Mouse (Mus musculus): Measurements from ENCODE around the gene Mrps17. TPM values are rescaled to one million over a fixed set of nuclear protein-coding genes. Genes with fewer than 3 reads are reported as not detected.
A peak's percentile ranks its signal among the peaks of the same experiment; 100 is the strongest.
"Not testable (repeated sequence)": the region's sequence is repeated elsewhere in the genome, so short reads cannot be mapped to it uniquely, and the experiment has no call there.

Gene Mrps17
- polyA plus RNA-seq (2016; fragmentation: Nextera tagmentation; extraction: Ambion mirVana) = 156 and 171 TPM in 2 replicates

DNA sequence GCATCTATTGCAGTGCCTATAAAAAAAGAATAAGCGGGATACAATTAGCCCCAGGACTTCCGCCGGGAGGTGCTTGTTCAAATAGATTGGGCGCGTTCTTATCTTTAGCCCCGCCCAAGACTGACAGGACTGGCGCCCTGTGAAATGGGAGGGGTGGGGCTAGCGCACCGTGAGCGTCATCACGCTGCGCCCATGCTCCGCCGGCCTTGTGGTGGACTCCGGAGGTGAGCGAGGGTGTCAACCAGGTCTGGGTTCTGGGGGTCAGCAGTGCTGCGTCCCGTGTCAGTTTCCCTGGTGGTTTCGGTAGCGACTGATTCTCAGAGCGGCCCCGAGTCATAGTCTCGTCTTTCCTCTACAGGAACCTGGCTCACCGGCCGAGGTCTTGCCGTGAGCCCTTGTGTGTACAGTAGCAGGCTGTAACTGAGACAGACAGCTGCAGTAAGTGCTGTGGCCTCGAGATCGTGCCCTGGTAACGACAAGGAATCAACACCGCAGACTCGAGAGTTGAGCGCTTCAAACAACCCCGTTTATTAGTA, at the start of gene Mrps17:
Gene Mrps17 (plus strand): TSS at position 172 of the 536 bp plus-strand sequence.
- peak; percentile 97 for ATAC-seq (ENCODE audit: low FRiP score, low read depth)
- WGBS = under 1% methylated on average over 33 of the region's 33 CpGs
- H3K9ac ChIP-seq (replicated peaks) = peak within 1 kb of the TSS; percentile 82
- peak within 1 kb of the TSS; percentile 69 for H3K4me2 ChIP-seq (replicated peaks)
- peaks cover 32% of the 10 kb centered on the region for H3K36me3 ChIP-seq
- 0 out of 2 replicates have a peak, but pooled peaks cover under 1% of the 10 kb centered on the region for H3K27me3 ChIP-seq
- H3K27ac ChIP-seq (replicated peaks) = no peak within 1 kb of the TSS
- peaks cover 9% of the 10 kb centered on the region for H3K4me1 ChIP-seq
- H3K4me3 ChIP-seq = peak within 1 kb of the TSS; percentile 81
- no peaks in the 10 kb centered on the region for H3K9me3 ChIP-seq

DNA sequence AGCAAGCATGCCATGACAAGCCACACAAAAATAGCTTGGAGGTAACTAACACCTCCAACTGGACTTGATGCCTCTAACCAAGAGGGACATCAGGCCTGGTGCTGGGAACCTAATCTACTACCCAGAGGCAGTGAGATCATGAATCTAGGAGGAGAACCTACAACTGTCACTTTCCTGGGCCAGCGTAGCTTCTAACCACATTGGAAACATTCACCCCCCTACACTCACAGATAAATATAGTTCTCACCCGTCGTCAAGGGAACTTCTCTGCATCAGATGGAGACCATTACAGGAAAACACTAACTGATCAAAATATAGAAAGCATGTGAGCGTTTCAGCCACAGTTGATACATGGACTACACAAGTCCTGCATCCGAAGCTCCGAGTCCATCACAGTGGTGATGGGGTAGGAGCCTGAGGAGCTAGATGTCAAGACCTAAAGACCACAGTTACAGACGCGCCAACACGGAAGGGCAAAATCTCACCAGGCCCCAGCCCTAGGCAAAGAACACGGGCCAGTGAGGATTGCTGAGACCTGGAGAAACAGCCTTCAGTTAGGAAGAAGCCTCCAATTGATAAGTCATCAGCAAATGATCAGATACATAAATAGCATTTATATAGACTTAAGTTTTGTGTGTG, 48.9 kb upstream of the Mrps17 start:
- no peaks in the 10 kb centered on the region for H3K9me3 ChIP-seq
- WGBS = 94% methylated on average over 10 of the region's 10 CpGs
- no peak overlapping the region for H3K4me2 ChIP-seq (replicated peaks)
- no peaks in the 10 kb centered on the region for H3K36me3 ChIP-seq
- no peak overlapping the region for H3K9ac ChIP-seq (replicated peaks)
- no peak for ATAC-seq (ENCODE audit: low FRiP score, low read depth)
- H3K4me1 ChIP-seq = peaks cover 12% of the 10 kb centered on the region
- no peak overlapping the region for H3K4me3 ChIP-seq
- no peaks in the 10 kb centered on the region for H3K27me3 ChIP-seq
- no peak overlapping the region for H3K27ac ChIP-seq (replicated peaks)

DNA sequence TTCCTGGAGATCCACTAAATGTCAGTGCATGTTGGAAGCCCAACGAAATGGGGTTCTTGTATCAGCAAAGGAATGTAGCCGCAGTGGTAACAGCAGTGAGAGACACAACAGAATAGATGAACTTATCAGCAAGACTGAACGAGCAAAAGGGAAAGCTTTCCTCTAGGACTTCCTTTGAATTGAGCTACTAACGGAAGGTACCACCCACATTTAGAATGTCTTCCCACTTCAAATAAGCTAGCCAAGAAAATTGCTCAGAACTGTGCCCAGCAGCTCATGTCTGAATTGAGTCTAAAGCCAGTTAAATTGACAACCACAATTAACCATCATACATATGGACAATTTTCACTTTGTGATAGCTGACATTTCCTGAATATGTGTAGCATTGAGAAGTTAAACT, 47.4 kb upstream of the Mrps17 start:
- H3K27me3 ChIP-seq = no peaks in the 10 kb centered on the region
- no peak for ATAC-seq (ENCODE audit: low FRiP score, low read depth)
- no peak overlapping the region for H3K4me3 ChIP-seq
- H3K36me3 ChIP-seq = no peaks in the 10 kb centered on the region
- no peak overlapping the region for H3K9ac ChIP-seq (replicated peaks)
- no peaks in the 10 kb centered on the region for H3K9me3 ChIP-seq
- no peak overlapping the region for H3K4me2 ChIP-seq (replicated peaks)
- 89% methylated on average over 4 of the region's 4 CpGs for WGBS
- H3K4me1 ChIP-seq = peaks cover 12% of the 10 kb centered on the region
- no peak overlapping the region for H3K27ac ChIP-seq (replicated peaks)

DNA sequence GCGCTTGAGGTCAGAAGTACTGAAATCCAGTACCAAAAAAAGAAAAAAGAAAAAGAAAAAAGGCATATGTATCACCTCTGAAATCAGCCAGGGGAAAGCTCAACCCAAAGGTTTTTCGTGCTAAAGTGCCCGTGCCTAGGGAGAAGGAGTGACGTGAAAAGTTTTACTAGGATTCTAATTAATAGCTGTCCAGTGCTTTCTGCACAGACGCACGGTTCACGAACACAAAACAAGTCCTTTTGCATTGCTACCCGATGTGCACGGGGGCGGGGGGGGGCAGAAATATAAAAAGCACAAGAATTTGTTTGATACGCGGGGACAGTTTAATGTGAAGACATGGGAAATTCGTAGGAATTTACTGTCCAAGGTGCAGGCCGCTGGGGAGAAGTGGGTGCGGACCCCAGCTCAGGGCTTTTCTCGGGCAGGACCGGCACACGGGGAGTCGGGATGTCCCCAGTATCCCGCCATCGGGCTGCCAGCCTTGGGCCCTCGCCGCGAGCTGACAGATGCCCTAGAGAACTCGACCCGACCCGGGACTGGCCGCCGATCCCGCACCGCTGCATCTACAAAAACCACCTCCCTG, 45.8 kb upstream of the Mrps17 start:
- Histone ChIP-seq H3K4me1 (peaks cover 12% of the 10 kb centered on the region), H3K27ac (replicated peaks) (0 out of 2 replicates have a peak overlapping the region, but pooled peaks have one; percentile 46), H3K27me3 (no peaks in the 10 kb centered on the region), H3K4me2 (replicated peaks) (peak overlapping the region; percentile 75), H3K9ac (replicated peaks) (peak overlapping the region; percentile 84), H3K4me3 (peak overlapping the region; percentile 88), H3K9me3 (0 out of 2 replicates have a peak, but pooled peaks cover 10% of the 10 kb centered on the region), H3K36me3 (no peaks in the 10 kb centered on the region)
- WGBS = 1% methylated on average over 31 of the region's 31 CpGs
- peak; percentile 60; the same call in 1 of the 2 replicates for ATAC-seq (ENCODE audit: low FRiP score, low read depth)

DNA sequence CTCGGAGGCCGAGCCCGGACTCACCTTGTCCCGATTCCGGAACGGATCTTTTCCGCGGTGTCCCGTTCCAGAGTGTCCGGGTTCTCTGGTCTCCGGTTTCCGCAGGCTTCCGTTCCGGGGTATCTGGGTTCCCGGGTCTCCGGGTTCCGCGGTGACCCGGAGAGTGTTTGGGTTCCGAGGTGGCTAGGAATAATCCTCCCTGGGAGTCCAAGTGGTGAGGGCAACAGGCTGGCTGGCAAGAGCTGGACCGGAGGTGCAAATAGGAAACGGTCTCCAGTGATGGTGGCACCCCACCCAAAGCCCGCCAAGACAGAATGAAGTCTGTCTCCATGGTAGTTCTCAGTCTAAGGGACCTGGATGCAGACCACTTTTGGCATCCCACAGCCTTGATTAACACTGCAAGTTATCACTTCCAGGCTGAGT, 45.2 kb upstream of the Mrps17 start, which contains the start of gene Zfp11:
Gene Zfp11 (minus strand): TSS at position 64 of the 423 bp plus-strand sequence.
- peak; percentile 63 for ATAC-seq (ENCODE audit: low FRiP score, low read depth)
- peaks cover 15% of the 10 kb centered on the region; the same call in 1 of the 2 replicates for H3K9me3 ChIP-seq
- 0 out of 2 replicates have a peak within 1 kb of the TSS, but pooled peaks have one; percentile 46 for H3K27ac ChIP-seq (replicated peaks)
- H3K4me1 ChIP-seq = peaks cover 12% of the 10 kb centered on the region
- peak within 1 kb of the TSS; percentile 84 for H3K9ac ChIP-seq (replicated peaks)
- no peaks in the 10 kb centered on the region for H3K36me3 ChIP-seq
- H3K4me2 ChIP-seq (replicated peaks) = peak within 1 kb of the TSS; percentile 75
- H3K4me3 ChIP-seq = peak within 1 kb of the TSS; percentile 88
- H3K27me3 ChIP-seq = no peaks in the 10 kb centered on the region
- 2% methylated on average over 23 of the region's 23 CpGs for WGBS

DNA sequence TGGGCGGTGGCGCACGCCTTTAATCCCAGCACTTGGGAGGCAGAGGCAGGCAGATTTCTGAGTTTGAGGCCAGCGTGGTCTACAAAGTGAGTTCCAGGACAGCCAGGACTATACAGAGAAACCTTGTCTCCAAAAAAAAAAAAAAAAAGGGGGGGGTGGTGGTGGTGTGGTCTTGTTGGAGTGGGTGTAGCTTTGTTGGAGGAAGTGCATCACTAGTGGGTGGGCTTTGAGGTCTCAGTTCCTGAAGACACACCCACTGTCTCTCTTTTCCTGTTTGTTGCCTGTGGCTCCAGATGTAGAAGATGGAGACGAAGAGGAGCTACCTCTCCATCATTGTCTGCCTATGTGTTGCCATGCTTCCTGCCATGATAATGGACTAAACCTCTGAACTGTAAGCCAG, 30.2 kb upstream of the Mrps17 start:
- not testable (repeated sequence) for H3K9ac ChIP-seq (replicated peaks); H3K4me2 ChIP-seq (replicated peaks); H3K4me3 ChIP-seq; H3K27me3 ChIP-seq; H3K36me3 ChIP-seq; H3K9me3 ChIP-seq; H3K4me1 ChIP-seq; ATAC-seq (ENCODE audit: low FRiP score, low read depth); H3K27ac ChIP-seq (replicated peaks)
- 96% methylated on average over 5 of the region's 5 CpGs for WGBS

DNA sequence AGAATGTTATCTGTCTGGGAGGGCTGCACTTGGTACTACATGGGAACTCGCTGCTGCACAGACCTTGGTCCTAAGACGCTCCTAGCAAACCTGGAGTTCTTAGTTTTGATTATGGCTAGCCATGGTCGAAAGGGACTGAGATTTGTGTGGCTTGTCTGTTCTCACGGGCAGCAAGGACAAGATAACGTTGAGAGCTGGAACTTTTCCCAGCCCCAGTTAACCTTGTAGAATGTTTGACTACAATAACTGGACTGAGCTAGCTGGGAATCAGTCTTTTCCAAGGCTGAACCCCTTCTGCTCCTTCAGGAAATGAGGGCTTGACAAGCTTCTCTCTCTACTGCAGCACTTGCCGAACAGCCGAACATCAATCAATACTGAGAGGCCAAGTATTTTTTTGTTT, 27.7 kb upstream of the Mrps17 start:
- no peak for ATAC-seq (ENCODE audit: low FRiP score, low read depth)
- no peaks in the 10 kb centered on the region for H3K9me3 ChIP-seq
- no peak overlapping the region for H3K9ac ChIP-seq (replicated peaks)
- no peak overlapping the region for H3K27ac ChIP-seq (replicated peaks)
- H3K36me3 ChIP-seq = no peaks in the 10 kb centered on the region
- H3K4me3 ChIP-seq = no peak overlapping the region
- H3K27me3 ChIP-seq = no peaks in the 10 kb centered on the region
- no peak overlapping the region for H3K4me2 ChIP-seq (replicated peaks)
- H3K4me1 ChIP-seq = no peaks in the 10 kb centered on the region
- WGBS = 88% methylated on average over 7 of the region's 7 CpGs

DNA sequence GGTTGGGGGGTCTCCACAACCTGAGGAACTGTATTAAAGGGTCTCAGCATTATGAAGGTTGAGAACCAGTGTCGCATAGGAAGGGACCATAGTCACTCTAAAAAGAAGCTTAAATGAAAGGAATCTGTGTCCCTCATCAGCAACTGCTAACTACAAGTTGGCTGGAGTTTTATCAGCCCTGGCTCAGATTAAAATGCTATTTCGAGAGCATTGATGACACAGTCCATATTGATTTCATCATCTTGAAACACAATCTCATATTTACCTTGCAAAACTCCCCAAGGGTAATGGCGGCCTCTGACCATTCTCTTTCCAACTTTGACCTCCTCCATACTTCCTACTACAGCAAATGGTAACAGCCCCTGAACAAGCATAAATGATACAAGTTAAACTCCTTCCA, 24.8 kb upstream of the Mrps17 start:
- Histone ChIP-seq H3K9me3 (no peaks in the 10 kb centered on the region), H3K4me3 (no peak overlapping the region), H3K27me3 (no peaks in the 10 kb centered on the region), H3K27ac (replicated peaks) (no peak overlapping the region), H3K36me3 (no peaks in the 10 kb centered on the region), H3K9ac (replicated peaks) (no peak overlapping the region), H3K4me1 (no peaks in the 10 kb centered on the region), H3K4me2 (replicated peaks) (no peak overlapping the region)
- 87% methylated on average over 3 of the region's 3 CpGs for WGBS
- no peak for ATAC-seq (ENCODE audit: low FRiP score, low read depth)

DNA sequence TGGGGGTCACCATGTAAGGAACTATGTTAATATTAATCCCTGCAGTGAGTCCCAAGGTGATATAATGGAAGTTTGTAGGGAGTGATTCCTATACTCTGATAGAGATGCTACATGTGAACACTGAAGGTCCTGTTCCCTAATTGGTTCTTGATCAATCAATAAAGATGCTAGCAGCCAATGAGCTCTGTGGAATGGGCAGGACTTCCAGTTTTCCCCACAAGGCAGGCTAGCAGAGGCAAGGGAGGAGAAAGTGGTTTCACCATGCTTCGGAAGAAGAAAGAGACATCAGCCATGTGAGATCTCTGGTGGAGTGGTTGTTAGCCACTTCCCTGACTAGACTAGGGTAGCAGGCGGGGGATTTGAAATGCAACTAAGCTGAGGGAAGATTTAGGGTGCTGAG, 14.8 kb upstream of the Mrps17 start:
- no peaks in the 10 kb centered on the region for H3K27me3 ChIP-seq
- no peak overlapping the region for H3K27ac ChIP-seq (replicated peaks)
- no peak for ATAC-seq (ENCODE audit: low FRiP score, low read depth)
- no peak overlapping the region for H3K9ac ChIP-seq (replicated peaks)
- H3K4me3 ChIP-seq = no peak overlapping the region
- H3K9me3 ChIP-seq = no peaks in the 10 kb centered on the region
- no peak overlapping the region for H3K4me2 ChIP-seq (replicated peaks)
- H3K36me3 ChIP-seq = no peaks in the 10 kb centered on the region
- 36% methylated on average over 2 of the region's 2 CpGs for WGBS
- no peaks in the 10 kb centered on the region for H3K4me1 ChIP-seq

DNA sequence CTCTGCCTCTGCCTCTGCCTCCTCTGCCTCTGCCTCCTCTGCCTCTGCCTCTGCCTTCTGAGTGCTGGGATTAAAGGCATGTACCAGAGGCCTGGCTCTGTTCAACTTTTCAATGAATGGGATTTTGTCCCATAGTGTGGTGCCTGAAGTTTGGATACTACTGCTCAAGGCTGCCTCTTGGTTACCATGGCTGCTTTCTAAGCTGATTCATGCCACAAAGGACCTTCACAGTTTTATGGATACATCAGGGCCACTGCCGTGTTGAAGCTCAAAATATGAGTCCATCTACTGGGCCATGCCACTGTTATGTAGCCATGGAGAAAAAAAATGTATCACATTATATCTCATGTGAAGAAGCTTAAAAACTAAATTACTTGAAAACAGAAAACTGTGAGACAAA, 13.6 kb upstream of the Mrps17 start:
- no peak overlapping the region for H3K27ac ChIP-seq (replicated peaks)
- H3K4me1 ChIP-seq = no peaks in the 10 kb centered on the region
- no peak overlapping the region for H3K4me2 ChIP-seq (replicated peaks)
- no peaks in the 10 kb centered on the region for H3K27me3 ChIP-seq
- no peak overlapping the region for H3K4me3 ChIP-seq
- 76% methylated on average over 1 of the region's 1 CpGs for WGBS
- H3K9me3 ChIP-seq = no peaks in the 10 kb centered on the region
- ATAC-seq (ENCODE audit: low FRiP score, low read depth) = no peak
- H3K36me3 ChIP-seq = no peaks in the 10 kb centered on the region
- H3K9ac ChIP-seq (replicated peaks) = no peak overlapping the region

DNA sequence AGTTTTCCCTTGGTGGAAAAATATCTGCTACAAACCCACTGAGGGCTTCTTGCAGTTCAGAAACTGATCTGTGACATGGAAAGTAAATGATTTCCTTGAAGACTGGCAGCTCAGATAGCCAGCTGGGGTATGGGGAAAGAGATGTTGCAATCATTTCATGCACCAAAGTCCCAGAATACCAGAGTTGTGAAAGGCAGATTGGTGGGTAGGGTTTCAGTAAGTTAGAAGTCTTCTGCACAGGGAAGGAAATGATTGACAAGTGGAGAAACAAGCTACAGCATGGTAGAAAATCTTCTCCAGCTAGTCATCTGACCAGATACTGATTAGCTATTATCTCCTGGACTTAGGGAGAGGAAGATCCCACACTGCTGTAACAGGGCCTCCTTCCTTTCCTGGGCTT, 11.9 kb upstream of the Mrps17 start:
- Histone ChIP-seq H3K36me3 (no peaks in the 10 kb centered on the region), H3K9ac (replicated peaks) (no peak overlapping the region), H3K4me1 (no peaks in the 10 kb centered on the region), H3K9me3 (no peaks in the 10 kb centered on the region), H3K4me2 (replicated peaks) (no peak overlapping the region), H3K4me3 (no peak overlapping the region), H3K27ac (replicated peaks) (no peak overlapping the region), H3K27me3 (no peaks in the 10 kb centered on the region)
- ATAC-seq (ENCODE audit: low FRiP score, low read depth) = no peak

DNA sequence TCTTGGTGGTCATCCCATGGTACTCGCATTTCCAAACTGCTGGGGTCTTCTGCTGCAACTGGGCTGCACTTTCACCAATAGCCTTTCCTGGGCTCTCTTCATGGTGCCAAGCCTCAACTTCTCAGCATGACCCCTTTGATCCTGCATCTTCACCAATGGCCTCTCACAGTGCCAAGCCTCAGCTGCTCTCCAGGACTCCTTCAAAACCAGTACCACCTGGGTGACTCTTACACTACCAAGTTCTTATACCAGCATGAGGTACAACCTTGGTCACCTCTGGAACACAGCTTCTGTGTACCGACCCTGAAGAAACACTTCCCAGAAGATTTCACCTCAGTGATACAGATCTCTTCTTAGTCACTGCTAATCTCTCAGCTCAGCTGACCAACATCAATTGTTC, 6.9 kb upstream of the Mrps17 start, which contains the start of gene Sept14:
Gene Sept14 (minus strand): TSS at position 101 of the 400 bp plus-strand sequence.
- Histone ChIP-seq H3K4me1 (no peaks in the 10 kb centered on the region), H3K36me3 (no peaks in the 10 kb centered on the region), H3K27me3 (peaks cover 5% of the 10 kb centered on the region; the same call in 1 of the 2 replicates), H3K9me3 (no peaks in the 10 kb centered on the region), H3K4me2 (replicated peaks) (no peak within 1 kb of the TSS), H3K4me3 (no peak within 1 kb of the TSS), H3K9ac (replicated peaks) (no peak within 1 kb of the TSS), H3K27ac (replicated peaks) (no peak within 1 kb of the TSS)
- ATAC-seq (ENCODE audit: low FRiP score, low read depth) = no peak
- WGBS = 69% methylated on average over 2 of the region's 2 CpGs

Data from midbrain, embryonic 12.5 days (tissue).